Mouse (Mus musculus) gastrocnemius, adult 18-20 months (tissue): ENCODE measurements around the gene Ddx19b. TPM values are rescaled to one million over a fixed set of nuclear protein-coding genes. Genes with fewer than 3 reads are reported as not detected.
"Not testable (repeated sequence)": the region's sequence is repeated elsewhere in the genome, so short reads cannot be mapped to it uniquely, and the experiment has no call there.

Source experiments
- DNase-seq: peaks from one replicate; pipeline ENCODE4 v3.0.0; 2021; ENCODE audit warnings: low spot score
- total RNA-seq, 2 experiments: library from RNA; stranded (reverse); gene quantifications; 2 replicates each; pipeline ENCODE4 v1.2.3; 2021

The Ddx19b gene
- total RNA-seq, 2 experiments from 2014 or later, result 10.8 to 11.7 TPM

DNA sequence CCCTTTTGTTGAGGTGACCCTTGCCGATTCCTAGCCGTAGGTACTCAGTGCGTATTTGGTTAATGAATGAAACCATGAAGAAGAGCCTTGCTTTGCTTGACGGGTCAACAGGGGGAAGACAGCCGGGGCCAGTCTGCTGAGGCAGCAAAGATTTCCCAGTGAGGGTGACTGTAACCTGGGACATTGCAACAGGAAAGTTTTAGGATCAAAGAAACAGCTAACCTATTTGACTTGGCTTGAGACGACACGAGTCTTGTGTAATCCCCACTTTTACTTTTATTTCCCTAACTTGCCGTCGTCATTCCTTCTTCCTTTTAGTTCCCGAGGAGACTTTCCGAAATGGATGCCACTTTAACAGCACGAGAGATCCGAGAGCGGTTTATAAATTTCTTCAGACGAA is 5.0 kb upstream of the Ddx19b start:
- no peak for DNase-seq

GRCm38 (mm10) chr8:111034276-111034675 is 2.7 kb upstream of the Ddx19b start:
- no peak for DNase-seq

DNA sequence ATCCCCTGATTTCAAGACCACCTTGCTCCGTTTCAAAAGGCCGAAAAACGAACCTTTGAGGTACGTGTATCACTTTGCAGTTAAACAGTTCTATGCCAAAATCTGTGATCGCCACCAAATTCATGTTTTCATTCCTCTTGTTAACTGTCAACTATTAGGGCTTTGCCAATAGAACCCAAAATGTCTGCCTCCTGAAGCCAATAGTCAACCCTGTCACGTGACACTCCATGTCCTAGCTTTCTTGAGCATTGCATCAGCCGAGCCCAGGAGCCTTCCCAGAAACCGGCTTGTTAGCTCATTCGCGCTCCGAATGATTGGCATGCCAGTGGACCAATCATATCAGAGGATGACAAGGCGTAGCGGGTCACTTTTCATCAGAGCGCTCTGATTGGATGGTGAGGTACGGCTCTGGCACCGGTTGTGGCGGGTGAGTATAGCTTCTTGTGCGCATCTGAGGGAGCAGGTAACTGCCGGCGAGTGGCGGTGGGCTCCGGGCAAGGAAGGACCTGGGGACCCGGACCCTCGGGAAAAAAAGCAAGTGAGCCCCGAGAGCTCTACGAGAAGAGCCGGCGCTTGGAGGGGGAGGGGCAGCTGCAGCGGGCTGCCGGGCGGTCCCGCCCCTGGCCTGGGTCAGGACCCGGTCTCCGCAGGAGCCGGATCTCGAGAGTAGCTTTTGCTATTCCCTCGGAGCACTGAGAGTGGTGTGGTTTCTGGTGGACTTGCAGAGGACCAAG is 2.1 kb upstream of the Ddx19b start:
- peak; percentile 100 for DNase-seq

GRCm38 (mm10) chr8:111032916-111033315 is 1.4 kb upstream of the Ddx19b start, which contains the start of gene Aars:
Gene Aars, plus strand, starts transcription at chr8:111033144.
- no peak for DNase-seq

DNA sequence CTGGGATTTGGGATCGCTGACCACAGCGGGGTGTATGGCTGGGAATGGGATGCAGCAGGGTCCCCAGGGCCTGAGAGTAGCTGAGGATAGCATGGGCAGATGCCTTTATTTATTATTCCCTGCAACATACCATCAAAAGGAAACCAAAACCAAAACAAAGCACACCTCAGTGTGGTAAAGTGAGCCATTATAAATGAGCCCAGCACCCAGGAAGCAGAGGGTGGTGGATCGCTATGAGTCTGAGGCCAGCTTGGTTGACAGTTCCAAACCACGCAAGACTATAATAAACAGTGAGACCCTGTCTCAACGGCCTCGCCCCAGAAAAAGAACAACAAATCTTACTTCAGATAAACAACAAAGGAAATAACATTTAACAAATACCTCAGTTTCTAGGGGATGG is 1.5 kb downstream of the Ddx19b start:
- DNase-seq, result no peak

- no peak for DNase-seq
Observed at GRCm38 (mm10) chr8:111029589-111029988, 2.0 kb downstream of the Ddx19b start.

GRCm38 (mm10) chr8:111027391-111027937 is 4.1 kb downstream of the Ddx19b start:
- peak; percentile 83 for DNase-seq

GRCm38 (mm10) chr8:111026609-111027008 is 4.9 kb downstream of the Ddx19b start:
- DNase-seq, result not testable (repeated sequence)

DNA sequence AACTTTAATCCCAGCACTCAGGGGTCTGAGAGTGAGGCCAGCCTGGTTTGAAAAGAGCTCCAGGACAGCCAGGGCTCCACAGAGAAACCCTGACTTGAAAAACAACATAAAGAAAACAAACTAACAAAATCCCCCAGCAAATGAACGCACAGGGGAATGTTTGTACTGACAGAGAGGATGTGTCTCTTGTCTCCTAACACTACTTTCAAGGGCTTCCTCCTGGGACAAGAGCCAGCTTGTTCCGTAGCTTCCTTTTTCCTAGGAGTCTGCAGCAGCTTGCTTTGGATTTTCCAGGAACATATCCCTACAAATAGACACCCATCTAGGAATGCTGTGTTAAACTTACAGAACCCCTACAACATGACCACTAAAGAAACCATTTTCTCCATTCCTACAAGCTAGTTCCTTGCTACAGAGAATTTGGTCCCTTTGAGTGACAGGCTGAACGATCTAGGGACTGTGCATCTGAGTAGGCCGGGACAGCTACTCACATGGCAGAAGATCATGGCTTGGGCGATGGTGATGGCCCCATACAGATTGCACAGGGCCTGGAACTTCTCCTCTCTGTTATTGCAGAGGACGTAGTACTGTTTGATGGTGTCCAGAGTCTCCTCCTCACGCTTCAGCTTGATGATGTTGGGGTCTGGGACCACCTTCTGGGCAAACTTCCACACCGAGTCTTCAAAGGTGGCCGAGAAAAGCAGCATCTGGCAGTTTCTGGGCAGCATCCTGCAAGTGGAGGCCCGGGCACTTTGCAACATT is 21.1 kb downstream of the Ddx19b start:
- DNase-seq, result not testable (repeated sequence)

- peak; percentile 87 for DNase-seq
Observed at GRCm38 (mm10) chr8:110997547-110998531, 33.7 kb downstream of the Ddx19b start, which contains the start of gene Ddx19a. Gene Ddx19a, minus strand, starts transcription at chr8:110997800.

DNA sequence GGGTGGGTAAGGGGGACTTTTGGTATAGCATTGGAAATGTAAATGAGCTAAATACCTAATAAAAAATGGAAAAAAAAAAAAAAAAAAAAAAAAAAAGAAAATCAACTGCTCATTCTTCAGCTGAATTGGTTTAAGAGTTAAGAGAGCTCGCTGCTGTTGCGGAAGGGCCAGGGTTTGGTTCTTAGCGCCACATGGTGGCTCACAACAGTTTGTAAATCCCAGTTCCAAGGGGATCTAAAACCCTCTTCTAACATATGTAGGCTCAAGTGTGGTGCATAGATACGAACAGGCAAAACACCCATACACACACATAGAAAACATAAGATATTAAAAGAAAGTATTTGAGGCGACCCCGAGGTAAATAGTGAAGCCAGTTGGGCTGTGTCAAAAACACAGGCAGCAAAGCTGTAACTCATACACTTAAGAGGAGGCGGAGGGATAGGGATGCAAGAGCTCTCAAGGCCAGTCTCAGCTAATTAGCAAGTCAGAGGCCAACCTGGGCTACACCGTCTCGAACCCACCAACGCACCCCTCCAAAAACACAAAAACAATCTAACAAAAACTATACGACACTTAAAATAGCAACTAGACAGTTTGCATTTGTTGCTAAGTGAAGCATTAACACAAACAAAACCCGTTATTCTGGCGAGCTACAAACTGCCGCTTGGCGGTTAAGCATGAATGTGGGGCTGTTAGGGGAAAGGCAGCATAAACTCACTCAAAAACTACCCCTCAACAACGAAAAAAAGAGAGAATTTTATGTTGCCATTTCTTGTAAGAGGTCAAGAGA is 34.7 kb downstream of the Ddx19b start:
- no peak for DNase-seq

GRCm38 (mm10) chr8:110990017-110990416 is 41.5 kb downstream of the Ddx19b start:
- peak; percentile 66 for DNase-seq

DNA sequence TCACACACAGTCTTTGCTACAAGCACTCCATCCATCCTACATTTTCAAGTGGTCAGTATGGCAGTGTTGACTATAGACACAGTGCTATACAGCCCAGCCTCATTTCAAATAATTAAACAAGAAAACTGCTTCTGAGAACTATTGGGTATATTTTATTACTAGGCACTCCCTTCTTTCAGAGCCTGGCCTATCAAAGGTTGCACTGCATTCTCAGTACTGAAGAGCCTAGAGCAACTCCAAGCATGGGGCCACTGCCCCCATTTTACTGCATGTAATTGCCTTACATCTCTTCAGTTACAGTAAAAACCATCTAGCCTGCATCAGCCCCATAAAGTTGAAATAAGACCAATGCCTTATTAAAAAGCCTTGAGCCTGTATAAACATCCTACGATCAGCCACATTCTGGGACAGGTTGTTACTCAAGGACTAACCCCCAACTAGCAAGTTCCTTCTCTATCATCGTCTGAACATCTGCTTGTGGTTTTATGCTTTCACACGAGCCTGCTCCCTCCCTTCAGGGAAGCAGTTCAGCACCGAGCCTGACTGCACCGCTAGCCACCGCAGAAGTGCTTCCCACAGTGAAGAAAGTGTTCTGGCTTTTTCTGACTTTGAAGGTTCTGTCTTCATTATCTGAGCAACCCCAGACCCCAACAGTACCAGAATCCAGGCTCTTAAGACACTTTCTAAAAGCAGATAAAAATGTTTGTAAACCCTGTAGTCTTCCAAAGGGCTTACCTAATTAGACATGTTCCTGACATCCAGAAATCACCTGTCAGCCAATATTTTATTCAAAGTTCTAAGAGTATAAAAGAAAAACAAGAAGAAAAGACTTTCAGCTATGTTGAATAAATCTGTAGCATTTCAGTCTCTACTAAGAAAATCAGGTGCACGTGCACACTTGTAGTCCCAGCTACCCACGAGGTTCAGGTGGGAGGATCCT is 43.5 kb downstream of the Ddx19b start:
- DNase-seq, result no peak

GRCm38 (mm10) chr8:110981304-110981703 is 50.2 kb downstream of the Ddx19b start:
- DNase-seq, result no peak

DNA sequence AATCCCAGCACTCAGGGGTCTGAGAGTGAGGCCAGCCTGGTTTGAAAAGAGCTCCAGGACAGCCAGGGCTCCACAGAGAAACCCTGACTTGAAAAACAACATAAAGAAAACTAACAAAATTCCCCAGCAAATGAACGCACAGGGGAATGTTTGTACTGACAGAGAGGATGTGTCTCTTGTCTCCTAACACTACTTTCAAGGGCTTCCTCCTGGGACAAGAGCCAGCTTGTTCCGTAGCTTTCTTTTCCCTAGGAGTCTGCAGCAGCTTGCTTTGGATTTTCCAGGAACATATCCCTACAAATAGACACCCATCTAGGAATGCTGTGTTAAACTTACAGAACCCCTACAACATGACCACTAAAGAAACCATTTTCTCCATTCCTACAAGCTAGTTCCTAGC is 53.6 kb downstream of the Ddx19b start:
- DNase-seq, result not testable (repeated sequence)

DNA sequence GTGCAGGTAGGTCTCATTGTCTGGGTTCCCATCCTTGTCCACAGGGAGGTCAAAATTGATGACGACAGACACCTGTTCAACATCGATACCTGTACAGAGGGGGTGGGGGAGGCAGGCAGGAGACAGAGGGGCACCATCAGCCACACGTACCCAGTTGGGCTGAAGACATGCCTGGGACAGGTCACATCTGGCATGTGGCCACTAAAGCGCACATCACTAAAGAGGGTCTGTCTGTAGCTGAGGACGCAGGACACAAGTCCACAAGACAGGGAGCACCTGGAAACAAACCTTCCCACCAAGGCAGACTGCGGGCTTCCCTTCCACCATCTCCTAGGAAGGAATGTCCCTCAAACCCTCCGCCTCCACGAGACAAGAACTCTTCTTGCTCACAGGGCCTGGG is 55.0 kb downstream of the Ddx19b start:
- not testable (repeated sequence) for DNase-seq

DNA sequence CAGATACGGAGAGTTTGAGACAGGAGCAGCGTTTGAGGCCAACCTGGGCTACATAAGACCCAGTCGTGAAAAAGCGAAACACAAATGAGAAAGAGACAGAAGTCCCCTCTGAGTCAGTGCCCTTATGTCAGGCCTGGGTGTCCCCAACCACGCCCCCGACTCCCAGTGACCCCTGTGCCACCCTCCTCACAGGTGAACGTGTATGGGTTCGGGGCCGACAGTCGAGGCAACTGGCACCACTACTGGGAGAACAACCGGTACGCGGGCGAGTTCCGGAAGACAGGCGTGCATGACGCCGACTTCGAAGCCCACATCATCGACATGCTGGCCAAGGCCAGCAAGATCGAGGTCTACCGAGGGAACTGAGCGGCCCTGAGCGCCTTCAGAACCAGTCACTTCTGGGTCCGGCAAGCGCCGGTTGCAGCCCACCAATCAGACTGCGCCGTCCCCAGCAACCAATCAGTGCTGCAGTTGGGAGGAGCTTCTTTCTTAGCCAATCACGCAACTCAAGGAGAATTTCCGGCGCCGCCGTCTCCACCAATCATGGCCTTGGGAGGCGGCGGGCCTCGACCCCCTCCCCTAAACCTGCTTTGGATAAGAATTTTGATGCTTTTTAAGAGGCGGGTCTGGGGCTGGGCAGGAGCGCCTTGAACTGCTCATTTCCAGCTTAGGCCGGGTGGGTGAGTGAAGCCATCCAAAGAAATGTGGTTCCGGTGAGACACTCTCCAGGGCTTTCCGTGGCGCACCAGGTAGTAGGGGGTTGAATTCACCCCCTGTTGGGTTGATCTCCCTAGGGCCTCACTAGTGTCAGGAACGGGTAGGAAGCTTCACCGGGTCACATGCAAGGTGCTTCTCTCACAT is 61.4 kb downstream of the Ddx19b start:
- peak; percentile 78 for DNase-seq

- DNase-seq, result no peak
Observed at GRCm38 (mm10) chr8:110967326-110967725, 64.2 kb downstream of the Ddx19b start.
